Mouse (Mus musculus): ENCODE results near the gene Bcam.

Bcam gene

GRCm38 (mm10) chr7:19726541-19726940 is 44.3 kb downstream of the Bcam start:
- DNase-seq (ENCODE audit: low read depth, low spot score): peak; percentile 26

DNA sequence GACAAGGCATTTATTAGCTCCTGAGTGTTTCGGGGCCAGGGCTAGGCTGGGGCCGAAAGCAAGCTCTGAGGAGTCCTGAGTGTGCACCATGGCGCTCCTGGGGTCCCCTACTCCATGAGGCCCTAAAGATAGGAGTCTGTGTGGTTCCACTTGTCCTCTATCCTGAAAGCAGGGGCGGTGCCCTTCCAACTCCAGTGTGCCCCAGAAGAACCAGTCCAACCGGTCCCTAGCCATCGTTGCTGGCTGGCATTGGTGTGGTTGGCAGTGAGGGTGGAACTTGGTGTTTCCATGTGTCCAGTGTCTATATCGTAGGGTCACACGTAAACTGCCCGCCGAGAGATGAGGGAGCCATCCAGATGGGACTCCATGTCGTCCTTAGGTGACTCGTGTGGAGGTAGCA is 46.6 kb downstream of the Bcam start:
- DNase-seq (ENCODE audit: low read depth, low spot score): no peak

DNA sequence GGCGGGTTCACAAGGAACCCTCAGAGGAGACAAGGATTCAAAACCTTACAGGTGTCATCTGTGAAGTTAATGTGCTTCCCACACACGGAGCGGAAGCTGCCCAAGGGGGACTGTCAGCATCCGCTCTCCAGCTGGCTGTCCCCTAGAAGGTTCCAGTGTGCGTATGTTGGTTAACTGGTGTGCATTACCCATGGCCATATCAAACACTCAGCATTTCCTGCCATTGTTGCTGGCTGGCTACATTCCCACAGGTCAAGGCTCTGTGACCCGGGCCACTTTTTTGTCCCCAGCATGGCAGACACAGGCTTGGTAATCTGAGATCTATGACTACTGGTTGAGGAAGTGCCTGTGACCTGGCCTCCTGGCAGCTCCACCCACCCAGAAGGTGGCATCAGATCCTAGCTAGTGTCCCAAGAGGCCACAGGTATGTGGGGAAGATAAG is 48.0 kb downstream of the Bcam start:
- no peak for DNase-seq (ENCODE audit: low read depth, low spot score)

DNA sequence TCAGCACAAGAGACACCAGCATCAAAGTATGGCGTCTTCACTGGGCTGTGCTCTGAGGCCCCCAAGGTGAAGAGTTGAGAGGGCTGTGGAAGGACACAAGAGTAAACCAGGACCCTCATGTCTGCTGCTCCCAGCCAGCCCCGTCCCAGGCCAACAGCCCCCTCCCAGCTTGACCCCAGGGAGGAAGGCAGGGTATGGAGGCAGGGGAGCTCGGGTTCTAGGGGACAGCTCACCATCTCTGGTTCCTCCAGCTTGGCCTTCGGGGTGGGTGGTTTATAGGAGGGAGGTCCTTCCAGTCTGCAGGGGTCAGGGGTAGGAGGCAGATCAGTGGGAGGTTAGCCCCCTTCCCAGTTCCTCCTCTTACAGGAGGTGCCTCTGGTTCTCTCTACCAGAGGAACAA is 51.6 kb downstream of the Bcam start:
- DNase-seq (ENCODE audit: low read depth, low spot score): no peak

DNA sequence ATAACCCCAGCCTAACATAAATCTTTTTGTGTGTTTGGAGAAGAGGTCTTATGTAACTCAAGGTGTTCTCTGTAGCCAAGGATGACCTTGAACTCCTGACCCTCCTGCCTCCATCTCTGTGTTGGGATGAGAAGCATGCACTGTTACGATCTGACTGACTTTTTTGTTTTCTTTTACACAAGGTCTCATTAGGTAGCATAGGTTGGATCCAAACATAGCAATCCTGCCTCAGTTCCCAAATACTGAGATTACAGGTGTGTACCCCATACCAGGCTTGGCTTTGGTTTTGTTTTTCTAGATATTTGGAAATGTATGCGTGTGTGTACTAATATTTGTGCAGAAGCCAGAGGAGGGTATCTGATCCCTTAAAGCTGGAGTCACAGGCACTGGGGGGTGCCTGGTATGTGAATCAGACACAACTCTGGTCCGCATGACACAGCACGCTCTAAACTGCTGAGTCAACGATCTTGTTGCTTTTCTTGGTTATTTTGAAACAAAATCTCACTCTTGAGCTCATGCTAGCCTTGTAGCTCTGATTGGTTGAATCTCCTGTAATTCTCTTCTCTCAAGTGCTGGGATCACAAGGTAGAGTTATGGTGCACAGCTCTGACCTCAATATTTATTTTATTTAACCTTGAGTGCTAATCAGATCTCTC is 52.4 kb downstream of the Bcam start:
- DNase-seq (ENCODE audit: low read depth, low spot score): no peak

GRCm38 (mm10) chr7:19717346-19717745 is 53.5 kb downstream of the Bcam start:
- no peak for DNase-seq (ENCODE audit: low read depth, low spot score)

DNA sequence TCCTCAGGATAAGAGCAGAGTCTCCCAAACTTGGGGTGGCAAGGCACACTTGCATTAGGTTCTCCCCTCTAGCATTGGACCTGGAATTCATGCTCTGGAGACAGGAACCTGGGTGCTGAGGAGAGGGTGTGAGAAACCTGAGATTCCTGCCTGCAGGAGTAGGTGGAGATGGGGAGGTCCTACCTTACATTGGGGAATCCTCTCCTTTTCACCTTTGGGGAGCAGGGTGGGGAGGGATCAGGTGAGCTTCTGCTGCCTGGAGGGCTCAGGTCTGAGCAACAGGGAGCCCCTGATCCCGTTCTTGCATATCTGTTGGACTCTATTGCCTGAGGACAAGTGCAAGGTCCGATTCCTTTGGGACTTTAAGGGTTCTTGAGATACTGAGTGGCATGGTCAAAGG is 54.0 kb downstream of the Bcam start:
- no peak for DNase-seq (ENCODE audit: low read depth, low spot score)

GRCm38 (mm10) chr7:19716055-19716682 is 54.6 kb downstream of the Bcam start:
- no peak for DNase-seq (ENCODE audit: low read depth, low spot score)

DNA sequence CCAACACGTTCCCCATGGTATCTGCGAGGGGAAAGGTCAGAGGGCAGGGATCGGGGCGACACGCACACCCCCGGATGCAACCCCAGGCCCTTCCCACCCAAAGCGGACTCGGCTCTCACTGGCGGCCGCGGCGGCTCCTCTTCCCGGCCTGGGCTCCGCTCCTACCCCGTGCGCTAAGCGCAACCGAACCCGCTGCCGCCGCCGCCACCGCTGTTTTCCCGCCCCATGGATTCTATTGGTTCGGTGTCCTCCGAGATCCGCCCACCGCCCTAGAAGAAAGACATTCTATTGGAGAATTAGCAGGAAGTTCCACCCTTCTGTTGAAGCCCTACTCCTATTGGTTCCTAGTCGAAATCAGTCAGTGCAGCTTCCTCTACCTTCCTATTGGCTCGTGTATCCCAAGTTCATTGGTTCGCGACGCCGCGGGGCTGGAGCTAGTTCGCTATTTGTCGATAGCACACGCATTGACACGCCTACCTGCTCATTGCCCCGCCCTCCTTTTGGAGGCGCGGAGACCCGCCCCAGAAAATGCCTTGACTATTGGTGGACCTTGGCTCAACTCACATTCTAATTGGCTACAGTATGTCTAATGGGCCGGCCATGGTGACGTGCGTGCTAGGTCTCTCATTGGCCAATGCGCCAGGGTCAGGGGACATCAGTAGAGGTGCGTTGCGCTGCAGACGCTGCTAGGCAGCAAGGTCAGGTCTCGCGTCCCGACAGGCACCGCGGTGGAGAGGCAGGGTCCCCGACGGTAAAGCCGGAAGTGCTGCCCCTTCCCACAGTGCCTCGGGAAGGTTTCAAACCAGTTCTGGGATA is 55.4 kb downstream of the Bcam start, which contains the start of gene Tomm40:
Tomm40 (minus strand) TSS at position 200 of the 816 bp plus-strand sequence.
- peak; percentile 99 for DNase-seq (ENCODE audit: low read depth, low spot score)

DNA sequence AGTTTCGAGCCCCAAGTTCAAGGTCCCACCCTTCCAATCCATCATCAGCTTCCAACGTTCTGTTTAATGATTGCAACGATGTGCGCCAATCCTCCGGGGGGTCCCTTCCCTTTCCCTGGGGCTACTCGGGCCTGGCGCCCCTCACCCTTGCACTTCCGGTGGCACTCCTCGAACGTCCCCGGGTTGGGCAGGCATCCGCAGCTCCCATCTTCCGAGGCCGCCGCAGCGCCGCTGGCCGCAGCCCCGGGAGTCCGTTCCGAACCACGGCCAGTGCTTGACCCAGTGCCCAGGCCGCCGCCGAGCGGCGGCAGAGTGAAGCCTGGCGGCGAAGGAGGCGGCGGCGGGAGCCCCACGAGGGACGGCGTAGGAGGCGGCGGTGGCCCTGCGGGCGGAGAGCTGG is 56.0 kb downstream of the Bcam start:
- no peak for DNase-seq (ENCODE audit: low read depth, low spot score)

- no peak for DNase-seq (ENCODE audit: low read depth, low spot score)
These were observed 57.2 kb downstream of the Bcam start for GRCm38 (mm10) chr7:19713598-19713997.

- peak; percentile 45 for DNase-seq (ENCODE audit: low read depth, low spot score)
These were observed 57.6 kb downstream of the Bcam start for GRCm38 (mm10) chr7:19713196-19713595.

DNA sequence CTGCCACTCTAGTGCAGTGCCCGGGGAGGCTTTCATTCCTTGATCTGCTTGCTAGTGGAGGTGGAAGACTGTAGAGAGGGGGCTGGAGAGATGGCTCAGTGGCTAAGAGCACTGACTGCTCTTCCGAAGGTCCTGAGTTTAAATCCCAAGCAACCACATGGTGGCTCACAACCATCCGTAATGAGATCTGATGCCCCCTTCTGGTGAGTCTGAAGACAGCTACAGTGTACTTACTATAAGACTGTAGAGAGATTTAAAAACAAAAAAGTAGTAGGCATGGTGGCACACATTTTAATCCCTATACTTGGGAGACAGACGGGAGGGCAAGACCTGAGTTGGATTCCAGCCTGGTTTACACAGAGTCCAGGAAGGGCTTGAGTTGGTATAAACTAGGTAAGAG is 58.4 kb downstream of the Bcam start:
- peak; percentile 55 for DNase-seq (ENCODE audit: low read depth, low spot score)

GRCm38 (mm10) chr7:19710650-19711049 is 60.2 kb downstream of the Bcam start:
- DNase-seq (ENCODE audit: low read depth, low spot score): no peak

Data from 3T3-L1 (cell line).